Mouse (Mus musculus) erythroblast, embryonic 14.5 days (primary cell): ENCODE results near the gene Cmip. TPM values are rescaled to one million over a fixed set of nuclear protein-coding genes. Genes with fewer than 3 reads are reported as not detected.

Experiments used
- H3K27me3 ChIP-seq: 2 replicates; pipeline ENCODE4 v1.6.1; 2012; ENCODE audit warnings: inconsistent platforms; ENCODE audit not compliant: control insufficient read depth
- H3K36me3 ChIP-seq: 2 replicates; pipeline ENCODE4 v1.6.1; 2012; ENCODE audit warnings: mild to moderate bottlenecking, inconsistent platforms; ENCODE audit not compliant: control insufficient read depth
- H3K4me1 ChIP-seq: 2 replicates; pipeline ENCODE4 v1.6.1; 2012; ENCODE audit warnings: inconsistent platforms; ENCODE audit not compliant: control insufficient read depth
- H3K4me3 ChIP-seq: replicated peaks from 2 replicates; pipeline ENCODE3; 2012; ENCODE audit warnings: moderate library complexity, mild to moderate bottlenecking, inconsistent platforms
- H3K9me3 ChIP-seq: 2 replicates; pipeline ENCODE4 v1.6.1; 2012; ENCODE audit warnings: low read length, inconsistent platforms, mixed read lengths; ENCODE audit not compliant: control insufficient read depth
- GATA1 ChIP-seq: IDR thresholded peaks from 2 replicates; pipeline ENCODE4 v1.6.1; 2012; ENCODE audit warnings: low read length, inconsistent platforms, mixed read lengths
- TAL1 ChIP-seq: IDR thresholded peaks from 3 replicates; pipeline ENCODE4 v1.6.1; 2012; ENCODE audit warnings: low read length, inconsistent platforms, mixed read lengths
- polyA plus RNA-seq: library from polyadenylated mRNA; stranded (reverse); fragments of >175 nt; gene quantifications from 2 replicates; pipeline ENCODE4 v1.2.3, GENCODE M21; 2012

Gene Cmip
- polyA plus RNA-seq, 1 experiment = 8.2 TPM

- Histone ChIP-seq H3K4me3 (no peak overlapping the region), H3K27me3 (no peaks in the 10 kb centered on the region), H3K36me3 (peaks cover 52% of the 10 kb centered on the region), H3K4me1 (peaks cover 80% of the 10 kb centered on the region), H3K9me3 (no peaks in the 10 kb centered on the region)
- no peak for TF ChIP-seq TAL1
- no peak for TF ChIP-seq GATA1
Observed at GRCm38 (mm10) chr8:117347556-117347955, 90.7 kb downstream of the Cmip start.

DNA sequence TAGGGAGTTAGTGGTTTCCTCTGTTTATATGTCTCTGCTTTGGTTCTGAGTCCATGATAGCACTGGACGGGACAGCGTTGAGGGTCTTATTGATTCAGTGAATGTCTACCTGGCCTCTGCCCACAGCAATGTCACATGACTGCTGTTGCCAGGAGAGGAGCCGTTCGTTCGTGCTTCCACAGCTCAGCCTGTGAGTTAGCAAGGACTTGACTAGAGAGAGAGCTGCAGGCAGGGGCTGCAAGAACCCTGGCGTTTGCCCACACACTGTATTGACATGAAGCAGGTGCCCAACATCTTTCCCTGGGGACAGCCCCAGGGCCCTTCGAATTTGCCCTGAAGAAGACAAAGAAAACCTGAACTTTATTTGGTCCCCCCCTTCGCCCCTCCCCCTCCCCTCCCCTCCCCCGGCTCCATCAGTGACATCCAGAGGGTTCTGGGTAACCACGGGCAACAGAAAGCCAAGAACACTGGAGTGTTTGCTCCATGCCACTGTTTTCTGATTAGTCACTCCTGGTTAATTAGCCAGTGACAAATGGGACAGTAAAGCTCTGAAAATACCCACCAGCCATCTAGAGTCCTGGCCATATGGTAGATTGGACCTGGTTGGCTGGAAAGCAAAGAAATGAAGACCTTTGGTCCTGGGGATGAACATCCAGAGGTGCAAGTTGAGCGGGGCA is 92.0 kb downstream of the Cmip start:
- TF ChIP-seq TAL1 (no peak), GATA1 (no peak)
- Histone ChIP-seq H3K27me3 (no peaks in the 10 kb centered on the region), H3K4me1 (peaks cover 74% of the 10 kb centered on the region), H3K9me3 (no peaks in the 10 kb centered on the region), H3K36me3 (peaks cover 52% of the 10 kb centered on the region), H3K4me3 (no peak overlapping the region)

GRCm38 (mm10) chr8:117349541-117349940 is 92.7 kb downstream of the Cmip start:
- no peaks in the 10 kb centered on the region for H3K9me3 ChIP-seq
- no peaks in the 10 kb centered on the region for H3K27me3 ChIP-seq
- H3K36me3 ChIP-seq = peaks cover 48% of the 10 kb centered on the region
- H3K4me3 ChIP-seq = no peak overlapping the region
- peak; percentile 35; the same call in 1 of the 3 replicates for TF ChIP-seq TAL1
- peak; percentile 3; the same call in 1 of the 2 replicates for TF ChIP-seq GATA1
- H3K4me1 ChIP-seq = peaks cover 69% of the 10 kb centered on the region

DNA sequence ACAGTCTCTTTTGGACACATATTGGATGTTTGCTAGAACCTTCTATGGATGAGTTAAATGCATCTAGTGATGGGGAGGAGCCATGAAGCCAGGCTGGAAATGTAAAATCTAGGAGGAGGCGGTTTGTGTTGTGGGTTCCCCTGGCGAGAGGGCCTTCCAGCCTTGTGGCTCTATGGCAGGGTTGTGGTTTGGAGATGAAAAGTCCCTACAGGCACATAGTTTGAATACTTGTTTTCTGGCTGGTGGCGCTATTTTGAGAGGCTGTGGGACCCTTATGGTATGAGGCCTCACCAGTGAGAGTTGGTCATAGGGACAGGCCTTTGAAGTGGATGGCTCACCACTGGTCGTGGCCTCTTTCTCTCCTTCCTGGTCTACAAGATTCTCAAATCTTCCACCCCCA is 95.2 kb downstream of the Cmip start:
- H3K4me1 ChIP-seq = peaks cover 72% of the 10 kb centered on the region
- H3K4me3 ChIP-seq = no peak overlapping the region
- H3K9me3 ChIP-seq = no peaks in the 10 kb centered on the region
- H3K27me3 ChIP-seq = no peaks in the 10 kb centered on the region
- TF ChIP-seq TAL1 = no peak
- no peak for TF ChIP-seq GATA1
- peaks cover 53% of the 10 kb centered on the region for H3K36me3 ChIP-seq

- Histone ChIP-seq H3K4me1 (peaks cover 68% of the 10 kb centered on the region), H3K9me3 (no peaks in the 10 kb centered on the region), H3K27me3 (no peaks in the 10 kb centered on the region), H3K36me3 (peaks cover 58% of the 10 kb centered on the region), H3K4me3 (no peak overlapping the region)
- TF ChIP-seq TAL1 (no peak), GATA1 (no peak)
Observed at GRCm38 (mm10) chr8:117355111-117355831, 98.4 kb downstream of the Cmip start.

- Histone ChIP-seq H3K27me3 (no peaks in the 10 kb centered on the region), H3K36me3 (peaks cover 64% of the 10 kb centered on the region), H3K4me1 (peaks cover 72% of the 10 kb centered on the region), H3K9me3 (no peaks in the 10 kb centered on the region), H3K4me3 (no peak overlapping the region)
- TF ChIP-seq TAL1 = no peak
- TF ChIP-seq GATA1 = no peak
Observed at GRCm38 (mm10) chr8:117356109-117356672, 99.3 kb downstream of the Cmip start.

- Histone ChIP-seq H3K4me3 (no peak overlapping the region), H3K36me3 (peaks cover 54% of the 10 kb centered on the region), H3K9me3 (no peaks in the 10 kb centered on the region), H3K27me3 (no peaks in the 10 kb centered on the region), H3K4me1 (peaks cover 73% of the 10 kb centered on the region)
- TF ChIP-seq GATA1 (no peak), TAL1 (no peak)
Observed at GRCm38 (mm10) chr8:117357491-117358467, 100.9 kb downstream of the Cmip start.

- Histone ChIP-seq H3K27me3 (no peaks in the 10 kb centered on the region), H3K36me3 (peaks cover 44% of the 10 kb centered on the region), H3K4me1 (peaks cover 73% of the 10 kb centered on the region), H3K9me3 (no peaks in the 10 kb centered on the region), H3K4me3 (peak overlapping the region; percentile 20)
- TF ChIP-seq TAL1 = peak; percentile 65
- peak; percentile 51; the same call in 1 of the 2 replicates for TF ChIP-seq GATA1
Observed at GRCm38 (mm10) chr8:117360172-117360930, 103.5 kb downstream of the Cmip start.
